Mouse (Mus musculus): ENCODE results near the gene Olfr243. TPM values are rescaled to one million over a fixed set of nuclear protein-coding genes. Genes with fewer than 3 reads are reported as not detected.
"Not testable (repeated sequence)": the region's sequence is repeated elsewhere in the genome, so short reads cannot be mapped to it uniquely, and the experiment has no call there.

The Olfr243 gene
- not detected in 2 replicates for polyA plus RNA-seq (2015; fragmentation: Nextera tagmentation; extraction: Ambion mirVana)

- no peak within 1 kb of the TSS for H3K4me2 ChIP-seq (ENCODE audit: low read depth, low read length)
- ATAC-seq (ENCODE audit: low read depth) = no peak
- no peak within 1 kb of the TSS for H3K4me3 ChIP-seq (ENCODE audit: low read depth, low read length)
- no peak within 1 kb of the TSS for H3K9ac ChIP-seq (ENCODE audit: low read depth, low read length)
- H3K27me3 ChIP-seq (ENCODE audit: control insufficient read depth, insufficient read depth, low read depth, low read length) = no peaks in the 10 kb centered on the region
- H3K9me3 ChIP-seq (replicated peaks; ENCODE audit: control insufficient read depth, low read length) = no peaks in the 10 kb centered on the region
- H3K27ac ChIP-seq (ENCODE audit: low read length) = no peak within 1 kb of the TSS
- H3K4me1 ChIP-seq (ENCODE audit: control insufficient read depth, low read depth, low read length) = no peaks in the 10 kb centered on the region
- H3K36me3 ChIP-seq (ENCODE audit: control insufficient read depth, insufficient read depth) = no peaks in the 10 kb centered on the region
Measured at GRCm38 (mm10) chr7:103714371-103714770, at the start of gene Olfr243. Olfr243 (plus strand) TSS chr7:103714671.

- no peak within 1 kb of the TSS for H3K27ac ChIP-seq (ENCODE audit: low read length)
- no peak within 1 kb of the TSS for H3K4me3 ChIP-seq (ENCODE audit: low read depth, low read length)
- no peaks in the 10 kb centered on the region for H3K36me3 ChIP-seq (ENCODE audit: control insufficient read depth, insufficient read depth)
- H3K4me2 ChIP-seq (ENCODE audit: low read depth, low read length) = no peak within 1 kb of the TSS
- no peaks in the 10 kb centered on the region for H3K4me1 ChIP-seq (ENCODE audit: control insufficient read depth, low read depth, low read length)
- H3K9ac ChIP-seq (ENCODE audit: low read depth, low read length) = no peak within 1 kb of the TSS
- 72% methylated on average over 2 of the region's 2 CpGs for WGBS (ENCODE audit: insufficient replicate concordance)
- no peak for ATAC-seq (ENCODE audit: low read depth)
- H3K9me3 ChIP-seq (replicated peaks; ENCODE audit: control insufficient read depth, low read length) = no peaks in the 10 kb centered on the region
- H3K27me3 ChIP-seq (ENCODE audit: control insufficient read depth, insufficient read depth, low read depth, low read length) = no peaks in the 10 kb centered on the region
Measured at GRCm38 (mm10) chr7:103671091-103671490, 43.4 kb upstream of the Olfr243 start, which contains the start of gene Olfr624. Olfr624 (minus strand) TSS chr7:103671191.

GRCm38 (mm10) chr7:103682420-103682819, 32.1 kb upstream of the Olfr243 start, which contains the start of gene Olfr625-ps1:
Olfr625-ps1 (plus strand) TSS chr7:103682720.
- Histone ChIP-seq H3K9ac (ENCODE audit: low read depth, low read length) (no peak within 1 kb of the TSS), H3K4me1 (ENCODE audit: control insufficient read depth, low read depth, low read length) (no peaks in the 10 kb centered on the region), H3K9me3 (replicated peaks; ENCODE audit: control insufficient read depth, low read length) (no peaks in the 10 kb centered on the region), H3K4me3 (ENCODE audit: low read depth, low read length) (no peak within 1 kb of the TSS), H3K4me2 (ENCODE audit: low read depth, low read length) (no peak within 1 kb of the TSS), H3K27me3 (ENCODE audit: control insufficient read depth, insufficient read depth, low read depth, low read length) (no peaks in the 10 kb centered on the region), H3K36me3 (ENCODE audit: control insufficient read depth, insufficient read depth) (no peaks in the 10 kb centered on the region), H3K27ac (ENCODE audit: low read length) (no peak within 1 kb of the TSS)
- ATAC-seq (ENCODE audit: low read depth) = no peak

- no peak overlapping the region for H3K4me3 ChIP-seq (ENCODE audit: low read depth, low read length)
- no peak for ATAC-seq (ENCODE audit: low read depth)
- H3K27me3 ChIP-seq (ENCODE audit: control insufficient read depth, insufficient read depth, low read depth, low read length) = no peaks in the 10 kb centered on the region
- H3K4me2 ChIP-seq (ENCODE audit: low read depth, low read length) = no peak overlapping the region
- 71% methylated on average over 4 of the region's 4 CpGs for WGBS (ENCODE audit: insufficient replicate concordance)
- no peaks in the 10 kb centered on the region for H3K36me3 ChIP-seq (ENCODE audit: control insufficient read depth, insufficient read depth)
- H3K9ac ChIP-seq (ENCODE audit: low read depth, low read length) = no peak overlapping the region
- H3K9me3 ChIP-seq (replicated peaks; ENCODE audit: control insufficient read depth, low read length) = no peaks in the 10 kb centered on the region
- H3K4me1 ChIP-seq (ENCODE audit: control insufficient read depth, low read depth, low read length) = no peaks in the 10 kb centered on the region
- no peak overlapping the region for H3K27ac ChIP-seq (ENCODE audit: low read length)
Measured at GRCm38 (mm10) chr7:103699469-103699868, 15.0 kb upstream of the Olfr243 start.

GRCm38 (mm10) chr7:103712024-103712423, 2.4 kb upstream of the Olfr243 start:
- ATAC-seq (ENCODE audit: low read depth) = peak; percentile 30; the same call in 1 of the 2 replicates

GRCm38 (mm10) chr7:103716398-103716797, 1.9 kb downstream of the Olfr243 start:
- WGBS (ENCODE audit: insufficient replicate concordance) = 75% methylated on average over 1 of the region's 1 CpGs
- not testable (repeated sequence) for H3K27ac ChIP-seq (ENCODE audit: low read length); H3K9me3 ChIP-seq (replicated peaks; ENCODE audit: control insufficient read depth, low read length); H3K4me2 ChIP-seq (ENCODE audit: low read depth, low read length); ATAC-seq (ENCODE audit: low read depth); H3K9ac ChIP-seq (ENCODE audit: low read depth, low read length); H3K4me3 ChIP-seq (ENCODE audit: low read depth, low read length); H3K4me1 ChIP-seq (ENCODE audit: control insufficient read depth, low read depth, low read length); H3K36me3 ChIP-seq (ENCODE audit: control insufficient read depth, insufficient read depth); H3K27me3 ChIP-seq (ENCODE audit: control insufficient read depth, insufficient read depth, low read depth, low read length)

More at GRCm38 (mm10) chr7:103712024-103712423, 2.4 kb upstream of the Olfr243 start:
- H3K4me2 ChIP-seq (ENCODE audit: low read depth, low read length) = no peak overlapping the region
- no peaks in the 10 kb centered on the region for H3K9me3 ChIP-seq (replicated peaks; ENCODE audit: control insufficient read depth, low read length)
- no peak overlapping the region for H3K4me3 ChIP-seq (ENCODE audit: low read depth, low read length)
- H3K4me1 ChIP-seq (ENCODE audit: control insufficient read depth, low read depth, low read length) = no peaks in the 10 kb centered on the region
- H3K9ac ChIP-seq (ENCODE audit: low read depth, low read length) = no peak overlapping the region
- H3K27ac ChIP-seq (ENCODE audit: low read length) = no peak overlapping the region
- no peaks in the 10 kb centered on the region for H3K36me3 ChIP-seq (ENCODE audit: control insufficient read depth, insufficient read depth)
- WGBS (ENCODE audit: insufficient replicate concordance) = 11% methylated on average over 2 of the region's 2 CpGs
- no peaks in the 10 kb centered on the region for H3K27me3 ChIP-seq (ENCODE audit: control insufficient read depth, insufficient read depth, low read depth, low read length)

GRCm38 (mm10) chr7:103730074-103730473, 15.6 kb downstream of the Olfr243 start, which contains the start of gene Olfr628:
Olfr628 (plus strand) TSS chr7:103730374.
- Histone ChIP-seq H3K4me1 (ENCODE audit: control insufficient read depth, low read depth, low read length) (no peaks in the 10 kb centered on the region), H3K27me3 (ENCODE audit: control insufficient read depth, insufficient read depth, low read depth, low read length) (no peaks in the 10 kb centered on the region), H3K4me3 (ENCODE audit: low read depth, low read length) (no peak within 1 kb of the TSS), H3K9me3 (replicated peaks; ENCODE audit: control insufficient read depth, low read length) (no peaks in the 10 kb centered on the region), H3K4me2 (ENCODE audit: low read depth, low read length) (no peak within 1 kb of the TSS), H3K27ac (ENCODE audit: low read length) (no peak within 1 kb of the TSS), H3K9ac (ENCODE audit: low read depth, low read length) (no peak within 1 kb of the TSS), H3K36me3 (ENCODE audit: control insufficient read depth, insufficient read depth) (no peaks in the 10 kb centered on the region)
- ATAC-seq (ENCODE audit: low read depth) = no peak
- WGBS (ENCODE audit: insufficient replicate concordance) = 70% methylated on average over 1 of the region's 1 CpGs

GRCm38 (mm10) chr7:103744843-103745242, 30.4 kb downstream of the Olfr243 start, which contains the start of gene Olfr629:
Olfr629 (minus strand) TSS chr7:103744943.
- Histone ChIP-seq H3K27me3 (ENCODE audit: control insufficient read depth, insufficient read depth, low read depth, low read length) (no peaks in the 10 kb centered on the region), H3K4me2 (ENCODE audit: low read depth, low read length) (no peak within 1 kb of the TSS), H3K4me1 (ENCODE audit: control insufficient read depth, low read depth, low read length) (no peaks in the 10 kb centered on the region), H3K4me3 (ENCODE audit: low read depth, low read length) (no peak within 1 kb of the TSS), H3K36me3 (ENCODE audit: control insufficient read depth, insufficient read depth) (no peaks in the 10 kb centered on the region), H3K9me3 (replicated peaks; ENCODE audit: control insufficient read depth, low read length) (no peaks in the 10 kb centered on the region), H3K9ac (ENCODE audit: low read depth, low read length) (no peak within 1 kb of the TSS), H3K27ac (ENCODE audit: low read length) (no peak within 1 kb of the TSS)
- 52% methylated on average over 2 of the region's 2 CpGs for WGBS (ENCODE audit: insufficient replicate concordance)
- ATAC-seq (ENCODE audit: low read depth) = no peak

- H3K27me3 ChIP-seq (ENCODE audit: control insufficient read depth, insufficient read depth, low read depth, low read length) = no peaks in the 10 kb centered on the region
- no peak for ATAC-seq (ENCODE audit: low read depth)
- H3K4me1 ChIP-seq (ENCODE audit: control insufficient read depth, low read depth, low read length) = no peaks in the 10 kb centered on the region
- 32% methylated on average over 2 of the region's 2 CpGs for WGBS (ENCODE audit: insufficient replicate concordance)
- no peaks in the 10 kb centered on the region for H3K9me3 ChIP-seq (replicated peaks; ENCODE audit: control insufficient read depth, low read length)
- no peak within 1 kb of the TSS for H3K9ac ChIP-seq (ENCODE audit: low read depth, low read length)
- H3K36me3 ChIP-seq (ENCODE audit: control insufficient read depth, insufficient read depth) = no peaks in the 10 kb centered on the region
- no peak within 1 kb of the TSS for H3K27ac ChIP-seq (ENCODE audit: low read length)
- H3K4me2 ChIP-seq (ENCODE audit: low read depth, low read length) = no peak within 1 kb of the TSS
- no peak within 1 kb of the TSS for H3K4me3 ChIP-seq (ENCODE audit: low read depth, low read length)
Measured at GRCm38 (mm10) chr7:103757233-103757632, 42.8 kb downstream of the Olfr243 start, which contains the start of gene Olfr630. Olfr630 (minus strand) TSS chr7:103757333.

Measured in liver, embryonic 16.5 days (tissue).